Mouse (Mus musculus): ENCODE results near the gene Igsf21.

DNA sequence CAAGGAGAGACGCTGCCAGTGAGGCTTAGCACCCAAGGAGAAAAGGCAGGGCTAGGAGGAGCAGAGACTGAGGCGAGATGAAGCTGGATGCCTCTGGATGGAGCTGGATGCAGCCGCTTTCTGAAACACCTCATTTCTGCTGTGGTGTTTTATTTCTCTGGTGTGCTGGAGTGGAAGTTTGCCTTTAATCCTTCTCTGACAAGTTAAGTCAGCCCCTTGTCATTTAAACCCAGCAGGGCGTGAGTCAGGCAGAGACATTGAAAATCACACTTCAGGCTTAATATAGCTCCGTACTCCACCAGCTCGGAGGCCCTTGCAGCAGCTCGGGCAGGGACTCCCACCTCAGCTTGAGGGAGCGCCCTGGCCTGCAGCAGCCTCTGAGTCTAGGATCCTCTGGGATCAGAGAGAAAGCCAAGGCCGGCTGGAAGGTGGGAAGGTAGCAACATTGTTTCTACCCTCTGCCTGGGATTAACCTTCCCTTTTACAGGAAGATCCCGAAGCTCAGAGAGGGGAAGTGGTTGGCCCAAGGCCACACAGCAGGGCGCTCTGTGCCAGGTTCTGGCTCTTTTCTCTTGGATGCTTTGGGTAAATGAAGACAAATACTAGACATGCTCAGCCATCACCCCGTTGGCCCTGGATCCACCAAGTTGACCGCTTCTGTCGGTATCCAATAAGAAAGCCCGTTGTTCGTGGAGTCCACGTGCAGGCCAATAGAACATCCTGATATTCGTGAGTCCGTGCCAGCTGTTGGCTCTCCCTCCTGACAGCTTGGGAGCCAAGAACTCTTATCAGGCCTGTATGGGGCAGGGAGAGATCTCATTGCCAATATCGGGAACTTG, 98.5 kb downstream of the Igsf21 start:
- TF ChIP-seq TAL1 (IDR thresholded peaks at IDR 0.05; ENCODE audit: low read length) (no peak), GATA1 (IDR thresholded peaks at IDR 0.05; ENCODE audit: low read length) (no peak)
